Mouse (Mus musculus): ENCODE data around the gene Rhou.

DNA sequence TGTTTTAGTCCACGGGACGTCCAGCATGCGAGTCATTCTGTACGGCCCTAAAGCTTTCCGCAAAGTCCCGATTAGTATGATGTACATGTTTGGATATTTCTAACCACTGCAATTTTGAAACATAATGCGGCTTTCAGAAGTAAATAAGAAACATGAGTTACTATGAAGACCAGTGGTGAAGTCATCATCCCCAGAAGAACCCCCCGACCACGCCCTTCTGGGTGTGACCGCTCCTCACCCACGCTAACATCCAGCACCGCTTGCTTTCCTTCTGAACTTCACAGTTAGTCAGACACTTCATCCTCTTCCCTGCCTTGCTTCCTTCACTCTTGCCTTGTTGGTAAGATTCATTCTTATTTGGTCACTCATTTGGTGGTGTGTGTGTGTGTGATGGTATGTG, 4.2 kb upstream of the Rhou start:
- TF ChIP-seq POLR2A (IDR thresholded peaks at IDR 0.05; ENCODE audit: borderline replicate concordance, extremely low read depth, low read depth, low read length) = no peak
- no peak for TF ChIP-seq CTCF (IDR thresholded peaks at IDR 0.05; ENCODE audit: insufficient read depth, low read length)

All from lung, adult 2 months (tissue).